ENCODE assay signal across 8 mouse cellular contexts in genomic region chr7:43883547-43883946, GRCm38 (mm10). TPM values are rescaled to one million over a fixed set of nuclear protein-coding genes. Genes with fewer than 3 reads are reported as not detected.
DNase-seq lines count a peak whose midpoint lies in the region; ATAC-seq and TF ChIP-seq lines count a peak whose summit lies in the region.

No protein-coding gene starts in this region.

- H3K27ac ChIP-seq in gastrocnemius, adult 2 months: no peak overlapping the region
- H3K27ac ChIP-seq in hindbrain, embryonic 16.5 days (ENCODE audit: low read depth, low read length): no peak overlapping the region
- no peak overlapping the region for H3K27ac ChIP-seq in midbrain, embryonic 13.5 days

- H3K9ac ChIP-seq in hindbrain, embryonic 16.5 days (ENCODE audit: low read depth, low read length): no peak overlapping the region; the same call in 1 of the 2 replicates
- H3K9ac ChIP-seq in midbrain, embryonic 13.5 days (replicated peaks): no peak overlapping the region; the same call in 1 of the 2 replicates

- peak; percentile 67 for TF ChIP-seq CTCF in gastrocnemius, adult 2 months (IDR thresholded peaks at IDR 0.05)

- H3K4me3 ChIP-seq in gastrocnemius, adult 2 months: peak overlapping the region; percentile 52
- H3K4me3 ChIP-seq in hindbrain, embryonic 16.5 days (ENCODE audit: low read length): no peak overlapping the region
- H3K4me3 ChIP-seq in midbrain, embryonic 13.5 days (replicated peaks): peak overlapping the region; percentile 15

- 10% methylated on average over 14 of the region's 14 CpGs for WGBS in hindbrain, embryonic 16.5 days
- 8% methylated on average over 14 of the region's 14 CpGs for WGBS in midbrain, embryonic 13.5 days

- peak; percentile 22 to 67 for DNase-seq in spleen, postnatal 4 days (ENCODE audit: low spot score in 2 of 2)
- no peak for DNase-seq in spleen, postnatal 36 days (ENCODE audit: low spot score in 2 of 2)
- DNase-seq in cerebellum, postnatal 36 days: peak; percentile 2 to 17
- DNase-seq in gastrocnemius, adult 2 months: peak; percentile 60
- DNase-seq in left cerebral cortex, postnatal 25 days (ENCODE audit: low spot score in 2 of 2): peak; percentile 18 to 34
- DNase-seq in thymus, postnatal 14 days: peak; percentile 47

- intact Hi-C loops in gastrocnemius, adult 2 months (cut with DNase I): no loop called here
- intact Hi-C loops in left cerebral cortex, postnatal 25 days (cut with DNase I): no loop called here

- no peaks in the 10 kb centered on the region for H3K36me3 ChIP-seq in hindbrain, embryonic 16.5 days (ENCODE audit: control insufficient read depth, insufficient read depth, low read length)
- no peaks in the 10 kb centered on the region for H3K36me3 ChIP-seq in midbrain, embryonic 13.5 days

- 0 out of 2 replicates have a peak, but pooled peaks have one; percentile 52 for ATAC-seq in hindbrain, embryonic 16.5 days
- ATAC-seq in midbrain, embryonic 13.5 days: peak; percentile 63

- H3K4me2 ChIP-seq in hindbrain, embryonic 16.5 days (ENCODE audit: low read length): peak overlapping the region; percentile 41
- peak overlapping the region; percentile 43 for H3K4me2 ChIP-seq in midbrain, embryonic 13.5 days (replicated peaks)

- H3K4me1 ChIP-seq in hindbrain, embryonic 16.5 days (ENCODE audit: control insufficient read depth, insufficient read depth, low read depth, low read length): no peaks in the 10 kb centered on the region
- 0 out of 2 replicates have a peak, but pooled peaks cover 7% of the 10 kb centered on the region for H3K4me1 ChIP-seq in midbrain, embryonic 13.5 days (replicated peaks)

- H3K27me3 ChIP-seq in hindbrain, embryonic 16.5 days (replicated peaks; ENCODE audit: control insufficient read depth, insufficient read depth, low read length): no peaks in the 10 kb centered on the region
- H3K27me3 ChIP-seq in midbrain, embryonic 13.5 days: peaks cover 3% of the 10 kb centered on the region; the same call in 1 of the 2 replicates

- no peaks in the 10 kb centered on the region for H3K9me3 ChIP-seq in hindbrain, embryonic 16.5 days (ENCODE audit: control insufficient read depth, low read length)
- H3K9me3 ChIP-seq in midbrain, embryonic 13.5 days: 0 out of 2 replicates have a peak, but pooled peaks cover under 1% of the 10 kb centered on the region

RNA-seq across cellular contexts. Expression of gene Klk4, which starts 2.6 kb away (rescaled TPM):
- total RNA-seq in gastrocnemius, adult 2 months (2021): not detected
- polyA plus RNA-seq in hindbrain, embryonic 16.5 days (2015; fragmentation: Nextera tagmentation; extraction: Ambion mirVana): 4.4 and 4.5 TPM in 2 replicates
- total RNA-seq in left cerebral cortex, postnatal 25 days (2021): not detected
- polyA plus RNA-seq in midbrain, embryonic 13.5 days (2015; fragmentation: Nextera tagmentation; extraction: Ambion mirVana): not detected in 2 replicates

RNA-seq across cellular contexts. Expression of gene Klk5, which starts 41.8 kb away (rescaled TPM):
- total RNA-seq in gastrocnemius, adult 2 months (2021): not detected
- polyA plus RNA-seq in hindbrain, embryonic 16.5 days (2015; fragmentation: Nextera tagmentation; extraction: Ambion mirVana): not detected in 2 replicates
- total RNA-seq in left cerebral cortex, postnatal 25 days (2021): not detected
- not detected in 2 replicates for polyA plus RNA-seq in midbrain, embryonic 13.5 days (2015; fragmentation: Nextera tagmentation; extraction: Ambion mirVana)

RNA-seq across cellular contexts. Expression of gene Klk15, which starts 50.0 kb away (rescaled TPM):
- total RNA-seq in gastrocnemius, adult 2 months (2021): not detected
- not detected in 2 replicates for polyA plus RNA-seq in hindbrain, embryonic 16.5 days (2015; fragmentation: Nextera tagmentation; extraction: Ambion mirVana)
- not detected for total RNA-seq in left cerebral cortex, postnatal 25 days (2021)
- polyA plus RNA-seq in midbrain, embryonic 13.5 days (2015; fragmentation: Nextera tagmentation; extraction: Ambion mirVana): not detected in 2 replicates

RNA-seq across cellular contexts. Expression of gene Klk6, which starts 59.2 kb away (rescaled TPM):
- not detected for total RNA-seq in gastrocnemius, adult 2 months (2021)
- not detected in 2 replicates for polyA plus RNA-seq in hindbrain, embryonic 16.5 days (2015; fragmentation: Nextera tagmentation; extraction: Ambion mirVana)
- total RNA-seq in left cerebral cortex, postnatal 25 days (2021): 1 to 10 TPM; 1.0 to 1.4 TPM
- not detected in 2 replicates for polyA plus RNA-seq in midbrain, embryonic 13.5 days (2015; fragmentation: Nextera tagmentation; extraction: Ambion mirVana)

Comparison
In these comparisons a context has a peak if more than half of its experiments do, and no peak if none do; other contexts are left out.
1. DNase-seq: peak in spleen, postnatal 4 days (2 of 2), cerebellum, postnatal 36 days (2 of 2), gastrocnemius, adult 2 months (single experiment), left cerebral cortex, postnatal 25 days (2 of 2) and thymus, postnatal 14 days (single experiment); none in spleen, postnatal 36 days (0 of 2).